Comparison of ENCODE assay signal across 9 mouse cellular contexts in genomic region chr10:122887528-122888183, GRCm38 (mm10).
DNase-seq lines count a peak whose midpoint lies in the region; ATAC-seq lines count a peak whose summit lies in the region.
"Had no signal": no experiment of that assay in that cellular context is flagged by ENCODE, and none has a peak within 500 bp of the region (broad histone marks: within the 10 kb centered on the region; RNA-seq: fewer than 3 reads in every experiment).

No protein-coding gene starts in this region.

- H3K4me3 ChIP-seq in forebrain, embryonic 12.5 days (replicated peaks): no peak overlapping the region
- H3K4me3 ChIP-seq in intestine, embryonic 16.5 days (ENCODE audit: low read length): no peak overlapping the region
- H3K4me3 ChIP-seq in neural tube, embryonic 13.5 days: peak overlapping the region; percentile 2; the same call in 1 of the 2 replicates
- H3K4me3 ChIP-seq: liver, embryonic 15.5 days had no signal

- no peaks in the 10 kb centered on the region for H3K27me3 ChIP-seq in forebrain, embryonic 12.5 days
- no peaks in the 10 kb centered on the region for H3K27me3 ChIP-seq in intestine, embryonic 16.5 days (replicated peaks; ENCODE audit: control insufficient read depth, insufficient read depth, low read length)
- H3K27me3 ChIP-seq in neural tube, embryonic 13.5 days: no peaks in the 10 kb centered on the region
- H3K27me3 ChIP-seq: liver, embryonic 15.5 days had no signal

- peak overlapping the region; percentile 96 for H3K27ac ChIP-seq in forebrain, embryonic 12.5 days
- H3K27ac ChIP-seq in intestine, embryonic 16.5 days (ENCODE audit: low read length): peak overlapping the region; percentile 88
- H3K27ac ChIP-seq in neural tube, embryonic 13.5 days (replicated peaks): peak overlapping the region; percentile 99
- H3K27ac ChIP-seq: liver, embryonic 15.5 days had no signal

- peak overlapping the region; percentile 50 for H3K4me2 ChIP-seq in forebrain, embryonic 12.5 days
- no peak overlapping the region for H3K4me2 ChIP-seq in intestine, embryonic 16.5 days (ENCODE audit: low read depth, low read length)
- peak overlapping the region; percentile 53 for H3K4me2 ChIP-seq in neural tube, embryonic 13.5 days
- H3K4me2 ChIP-seq: liver, embryonic 15.5 days had no signal

- WGBS in forebrain, embryonic 12.5 days: 23% methylated on average over 10 of the region's 10 CpGs
- WGBS in intestine, embryonic 16.5 days: 44% methylated on average over 10 of the region's 10 CpGs
- WGBS in neural tube, embryonic 13.5 days: 6% methylated on average over 10 of the region's 10 CpGs

- no peaks in the 10 kb centered on the region for H3K9me3 ChIP-seq in forebrain, embryonic 12.5 days
- H3K9me3 ChIP-seq in intestine, embryonic 16.5 days (ENCODE audit: control insufficient read depth, low read length): no peaks in the 10 kb centered on the region
- H3K9me3 ChIP-seq in neural tube, embryonic 13.5 days: no peaks in the 10 kb centered on the region
- H3K9me3 ChIP-seq: liver, embryonic 15.5 days had no signal

- H3K9ac ChIP-seq in forebrain, embryonic 12.5 days: peak overlapping the region; percentile 47; the same call in 1 of the 2 replicates
- H3K9ac ChIP-seq in intestine, embryonic 16.5 days (ENCODE audit: low read depth, low read length): peak overlapping the region; percentile 61
- peak overlapping the region; percentile 72 for H3K9ac ChIP-seq in neural tube, embryonic 13.5 days
- H3K9ac ChIP-seq: liver, embryonic 15.5 days had no signal

- peaks cover 64% of the 10 kb centered on the region for H3K4me1 ChIP-seq in forebrain, embryonic 12.5 days
- peaks cover 33% of the 10 kb centered on the region for H3K4me1 ChIP-seq in intestine, embryonic 16.5 days (ENCODE audit: control insufficient read depth, insufficient read depth, low read length)
- peaks cover 91% of the 10 kb centered on the region for H3K4me1 ChIP-seq in neural tube, embryonic 13.5 days (replicated peaks)
- H3K4me1 ChIP-seq: liver, embryonic 15.5 days had no signal

- peak; percentile 34 for DNase-seq in cerebellum, adult 11 months
- DNase-seq in cerebellum, postnatal 36 days: no peak
- DNase-seq in NIH3T3 (ENCODE audit: low read depth): peak; percentile 60
- no peak for DNase-seq in testis, postnatal 10 days (ENCODE audit: low spot score)
- no peak for DNase-seq in Muller cell, postnatal 12 days (ENCODE audit: inconsistent ontology term)

- no peaks in the 10 kb centered on the region for H3K36me3 ChIP-seq in forebrain, embryonic 12.5 days (replicated peaks)
- H3K36me3 ChIP-seq in intestine, embryonic 16.5 days (ENCODE audit: control insufficient read depth, insufficient read depth, low read length): no peaks in the 10 kb centered on the region
- no peaks in the 10 kb centered on the region for H3K36me3 ChIP-seq in neural tube, embryonic 13.5 days
- H3K36me3 ChIP-seq: liver, embryonic 15.5 days had no signal

- peak; percentile 39 for ATAC-seq in forebrain, embryonic 12.5 days (ENCODE audit: low FRiP score)
- peak; percentile 70 for ATAC-seq in intestine, embryonic 16.5 days
- peak; percentile 62 for ATAC-seq in neural tube, embryonic 13.5 days (ENCODE audit: low read depth)

Comparison
In these comparisons a context has a peak if more than half of its experiments do, and no peak if none do; other contexts are left out.
1. DNase-seq: peak in cerebellum, adult 11 months (single experiment) and NIH3T3 (single experiment); none in cerebellum, postnatal 36 days (0 of 2), testis, postnatal 10 days (single experiment) and Muller cell, postnatal 12 days (single experiment).
2. Peak in every context shown above with its lines, with median percentiles within 50 percentile points of each other: ATAC-seq, H3K27ac ChIP-seq and H3K9ac ChIP-seq.